Mouse (Mus musculus): ENCODE measurements around the gene 4921501E09Rik.

GRCm38 (mm10) chr17:33032376-33032775 is 35.5 kb downstream of the 4921501E09Rik start:
- TF ChIP-seq POLR2A (IDR thresholded peaks at IDR 0.05; ENCODE audit: extremely low read depth, insufficient read depth, low read length) (no peak), CTCF (IDR thresholded peaks at IDR 0.05; ENCODE audit: low read depth, low read length) (no peak)

Data from liver, adult 2 months (tissue).